Mouse (Mus musculus): Measurements from ENCODE around the gene Tmcc2. TPM values are rescaled to one million over a fixed set of nuclear protein-coding genes. Genes with fewer than 3 reads are reported as not detected.
A peak's percentile ranks its signal among the peaks of the same experiment; 100 is the strongest.
"Not testable (repeated sequence)": the region's sequence is repeated elsewhere in the genome, so short reads cannot be mapped to it uniquely, and the experiment has no call there.

Gene Tmcc2
- polyA plus RNA-seq, 2 experiments = 285 to 327 TPM

- Histone ChIP-seq H3K27me3 (ENCODE audit: control insufficient read depth, insufficient read depth, low read length) (no peaks in the 10 kb centered on the region), H3K4me3 (ENCODE audit: insufficient read depth in 1 of 2, low read depth in 2 of 2, low read length in 2 of 2) (no peak overlapping the region), H3K27ac (no peak overlapping the region), H3K9me3 (ENCODE audit: control insufficient read depth, low read length) (peaks cover 2% of the 10 kb centered on the region; the same call in 1 of the 2 replicates), H3K36me3 (replicated peaks; ENCODE audit: control insufficient read depth, insufficient read depth, low read depth) (peaks cover 18% of the 10 kb centered on the region), H3K4me2 (ENCODE audit: low read depth) (no peak overlapping the region), H3K4me1 (replicated peaks; ENCODE audit: control insufficient read depth in 2 of 2, insufficient read depth in 2 of 2, low read length in 1 of 2) (no peaks in the 10 kb centered on the region), H3K9ac (replicated peaks) (no peak overlapping the region)
- DNase-seq (ENCODE audit: low read depth in 3 of 3, low spot score in 3 of 3) = no peak
- ATAC-seq (ENCODE audit: insufficient read depth) = no peak
- 83% methylated on average over 4 of the region's 4 CpGs for whole genome bisulfite sequencing (ENCODE audit: insufficient replicate concordance)
- no peak for TF ChIP-seq EP300 (IDR thresholded peaks at IDR 0.05; ENCODE audit: low read depth)
- peak; percentile 61 for TF ChIP-seq CTCF (IDR thresholded peaks at IDR 0.05; ENCODE audit: low read depth)
Measured at GRCm38 (mm10) chr1:132351058-132351457, 40.0 kb downstream of the Tmcc2 start.

GRCm38 (mm10) chr1:132349601-132350000 is 41.5 kb downstream of the Tmcc2 start:
- not testable (repeated sequence) for ATAC-seq (ENCODE audit: insufficient read depth); DNase-seq (ENCODE audit: low read depth in 3 of 3, low spot score in 3 of 3)

GRCm38 (mm10) chr1:132349049-132349448 is 42.0 kb downstream of the Tmcc2 start:
- ATAC-seq (ENCODE audit: insufficient read depth); DNase-seq (ENCODE audit: low read depth in 3 of 3, low spot score in 3 of 3); H3K27me3 ChIP-seq (ENCODE audit: control insufficient read depth, insufficient read depth, low read length); H3K36me3 ChIP-seq (replicated peaks; ENCODE audit: control insufficient read depth, insufficient read depth, low read depth); H3K4me2 ChIP-seq (ENCODE audit: low read depth); H3K9me3 ChIP-seq (ENCODE audit: control insufficient read depth, low read length); H3K4me3 ChIP-seq (ENCODE audit: insufficient read depth in 1 of 2, low read depth in 2 of 2, low read length in 2 of 2); H3K27ac ChIP-seq; H3K9ac ChIP-seq (replicated peaks); H3K4me1 ChIP-seq (replicated peaks; ENCODE audit: control insufficient read depth in 2 of 2, insufficient read depth in 2 of 2, low read length in 1 of 2): not testable (repeated sequence)

More at GRCm38 (mm10) chr1:132349601-132350000, 41.5 kb downstream of the Tmcc2 start:
- not testable (repeated sequence) for H3K4me1 ChIP-seq (replicated peaks; ENCODE audit: control insufficient read depth in 2 of 2, insufficient read depth in 2 of 2, low read length in 1 of 2); H3K27ac ChIP-seq; H3K4me2 ChIP-seq (ENCODE audit: low read depth); H3K36me3 ChIP-seq (replicated peaks; ENCODE audit: control insufficient read depth, insufficient read depth, low read depth); H3K9me3 ChIP-seq (ENCODE audit: control insufficient read depth, low read length); H3K9ac ChIP-seq (replicated peaks); H3K4me3 ChIP-seq (ENCODE audit: insufficient read depth in 1 of 2, low read depth in 2 of 2, low read length in 2 of 2); H3K27me3 ChIP-seq (ENCODE audit: control insufficient read depth, insufficient read depth, low read length)
- 78% methylated on average over 3 of the region's 3 CpGs for WGBS (ENCODE audit: insufficient replicate concordance)

GRCm38 (mm10) chr1:132348401-132348800 is 42.7 kb downstream of the Tmcc2 start:
- Histone ChIP-seq H3K27ac (no peak overlapping the region), H3K4me2 (ENCODE audit: low read depth) (no peak overlapping the region), H3K36me3 (replicated peaks; ENCODE audit: control insufficient read depth, insufficient read depth, low read depth) (no peaks in the 10 kb centered on the region; the same call in 1 of the 2 replicates), H3K9ac (replicated peaks) (no peak overlapping the region), H3K4me3 (ENCODE audit: insufficient read depth in 1 of 2, low read depth in 2 of 2, low read length in 2 of 2) (no peak overlapping the region), H3K27me3 (ENCODE audit: control insufficient read depth, insufficient read depth, low read length) (no peaks in the 10 kb centered on the region), H3K9me3 (ENCODE audit: control insufficient read depth, low read length) (peaks cover 2% of the 10 kb centered on the region; the same call in 1 of the 2 replicates), H3K4me1 (replicated peaks; ENCODE audit: control insufficient read depth in 2 of 2, insufficient read depth in 2 of 2, low read length in 1 of 2) (no peaks in the 10 kb centered on the region)
- TF ChIP-seq EP300 (IDR thresholded peaks at IDR 0.05; ENCODE audit: low read depth) (no peak), CTCF (IDR thresholded peaks at IDR 0.05; ENCODE audit: low read depth) (no peak)
- ATAC-seq (ENCODE audit: insufficient read depth) (no peak), DNase-seq (ENCODE audit: low read depth in 3 of 3, low spot score in 3 of 3) (no peak)
- 68% methylated on average over 5 of the region's 5 CpGs for WGBS (ENCODE audit: insufficient replicate concordance)

- Histone ChIP-seq H3K27ac (no peak overlapping the region), H3K9me3 (ENCODE audit: control insufficient read depth, low read length) (peaks cover 2% of the 10 kb centered on the region; the same call in 1 of the 2 replicates), H3K4me3 (ENCODE audit: insufficient read depth in 1 of 2, low read depth in 2 of 2, low read length in 2 of 2) (no peak overlapping the region), H3K4me2 (ENCODE audit: low read depth) (no peak overlapping the region), H3K36me3 (replicated peaks; ENCODE audit: control insufficient read depth, insufficient read depth, low read depth) (no peaks in the 10 kb centered on the region), H3K4me1 (replicated peaks; ENCODE audit: control insufficient read depth in 2 of 2, insufficient read depth in 2 of 2, low read length in 1 of 2) (peaks cover 0 to 8% of the 10 kb centered on the region in 2 experiments; a peak in 2 of 4 replicates), H3K27me3 (ENCODE audit: control insufficient read depth, insufficient read depth, low read length) (no peaks in the 10 kb centered on the region), H3K9ac (replicated peaks) (no peak overlapping the region)
- no peak for TF ChIP-seq EP300 (IDR thresholded peaks at IDR 0.05; ENCODE audit: low read depth)
- no peak for TF ChIP-seq CTCF (IDR thresholded peaks at IDR 0.05; ENCODE audit: low read depth)
- ATAC-seq (ENCODE audit: insufficient read depth) = no peak
- no peak for DNase-seq (ENCODE audit: low read depth in 3 of 3, low spot score in 3 of 3)
Measured at GRCm38 (mm10) chr1:132346951-132347350, 44.1 kb downstream of the Tmcc2 start.
